Mouse (Mus musculus) testis, adult 2 months (tissue): ENCODE results near the gene Ptf1a. TPM values are rescaled to one million over a fixed set of nuclear protein-coding genes. Genes with fewer than 3 reads are reported as not detected.

Experiments used
- H3K27ac ChIP-seq: fragments of 200-500 bp; 2 replicates; pipeline ENCODE4 v1.5.1; 2012; ENCODE audit warnings: low read depth, low read length; ENCODE audit not compliant: control insufficient read depth, insufficient read depth
- H3K27me3 ChIP-seq: fragments of 200-500 bp; 2 replicates; pipeline ENCODE4 v1.6.1; 2012; ENCODE audit warnings: mild to moderate bottlenecking, low read length, moderate library complexity; ENCODE audit not compliant: control insufficient read depth, insufficient read depth
- H3K36me3 ChIP-seq: fragments of 200-500 bp; 2 replicates; pipeline ENCODE4 v1.6.1; 2012; ENCODE audit warnings: mild to moderate bottlenecking, low read length; ENCODE audit not compliant: control insufficient read depth, insufficient read depth
- H3K4me1 ChIP-seq: fragments of 200-500 bp; 2 replicates; pipeline ENCODE4 v1.6.1; 2012; ENCODE audit warnings: low read length; ENCODE audit not compliant: control insufficient read depth, insufficient read depth
- H3K4me3 ChIP-seq: fragments of 200-500 bp; 2 replicates; pipeline ENCODE4 v1.5.1; 2012; ENCODE audit warnings: low read depth, mild to moderate bottlenecking, low read length, moderate library complexity, mixed read lengths; ENCODE audit not compliant: control insufficient read depth
- CTCF ChIP-seq: fragments of 200-500 bp; IDR thresholded peaks from 2 replicates; pipeline ENCODE4 v1.5.1; 2012; ENCODE audit warnings: low read depth, mild to moderate bottlenecking, inconsistent platforms, low read length, moderate library complexity; ENCODE audit not compliant: control insufficient read depth, insufficient read depth, insufficient replicate concordance
- POLR2A ChIP-seq: fragments of 200-500 bp; IDR thresholded peaks from 2 replicates; pipeline ENCODE4 v1.6.1; 2012; ENCODE audit warnings: low read depth, mild to moderate bottlenecking, inconsistent platforms, low read length, moderate library complexity; ENCODE audit not compliant: control insufficient read depth
- polyA plus RNA-seq: library from polyadenylated mRNA; depleted of rRNA; stranded (reverse); fragments of >200 nt; gene quantifications from 2 replicates; pipeline ENCODE4 v1.2.3, GENCODE M21; 2012

Ptf1a gene
- polyA plus RNA-seq, 1 experiment, result not detected

DNA sequence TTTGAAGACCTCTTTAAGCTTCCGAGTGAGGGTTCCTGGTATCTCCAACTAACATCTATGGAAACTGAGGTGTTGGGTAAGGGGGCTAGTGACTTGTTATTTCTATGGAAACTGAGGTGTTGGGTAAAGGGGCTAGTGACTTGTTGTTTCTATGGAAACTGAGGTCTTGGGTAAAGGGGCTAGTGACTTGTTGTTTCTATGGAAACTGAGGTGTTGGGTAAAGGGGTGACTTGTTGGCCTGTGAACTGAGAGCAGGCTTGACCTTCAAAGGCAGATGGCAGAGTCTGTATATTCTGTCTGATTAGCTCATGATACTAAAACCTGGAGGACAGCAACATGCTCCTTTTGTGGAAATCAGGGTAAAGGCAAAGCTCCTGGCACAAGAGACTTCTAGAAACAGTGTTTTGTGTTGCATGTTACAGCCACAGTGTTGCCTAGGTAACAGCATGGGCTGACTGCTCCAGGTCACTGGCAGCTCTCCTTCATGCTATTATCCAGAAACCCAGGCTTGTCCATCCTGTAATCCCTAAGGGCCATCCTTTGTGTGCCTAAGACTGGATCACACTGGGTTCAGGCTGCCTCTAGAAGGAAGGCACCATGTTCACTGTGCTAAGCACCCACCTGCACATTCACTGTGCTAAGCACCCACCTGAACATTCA, 25.6 kb upstream of the Ptf1a start:
- TF ChIP-seq CTCF, result no peak
- no peak for TF ChIP-seq POLR2A
- no peak overlapping the region for H3K4me3 ChIP-seq
- no peaks in the 10 kb centered on the region for H3K36me3 ChIP-seq
- no peak overlapping the region for H3K27ac ChIP-seq
- H3K4me1 ChIP-seq, result no peaks in the 10 kb centered on the region
- H3K27me3 ChIP-seq, result no peaks in the 10 kb centered on the region

DNA sequence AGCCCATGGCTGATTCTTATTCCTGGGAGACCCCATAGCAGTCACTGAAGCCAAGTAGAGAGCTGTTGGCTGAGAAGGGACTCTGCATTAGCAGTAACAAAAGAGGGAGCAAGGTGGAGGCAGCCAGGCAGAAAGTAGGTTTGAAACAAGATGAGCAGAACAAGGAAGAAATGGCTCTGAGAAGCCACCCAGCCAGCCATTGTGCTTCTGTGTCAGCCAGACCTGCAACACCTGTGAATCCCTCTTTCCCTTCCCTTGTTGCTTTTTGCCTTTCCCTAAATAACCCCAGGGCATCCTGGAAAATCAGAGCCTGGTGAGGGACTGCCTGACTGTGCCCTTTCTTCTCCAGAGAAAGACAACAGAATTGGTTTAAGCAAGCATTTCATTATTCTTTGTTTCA, 23.2 kb upstream of the Ptf1a start:
- TF ChIP-seq CTCF (no peak), POLR2A (no peak)
- Histone ChIP-seq H3K36me3 (no peaks in the 10 kb centered on the region), H3K4me1 (no peaks in the 10 kb centered on the region), H3K27me3 (no peaks in the 10 kb centered on the region), H3K4me3 (no peak overlapping the region), H3K27ac (no peak overlapping the region)

DNA sequence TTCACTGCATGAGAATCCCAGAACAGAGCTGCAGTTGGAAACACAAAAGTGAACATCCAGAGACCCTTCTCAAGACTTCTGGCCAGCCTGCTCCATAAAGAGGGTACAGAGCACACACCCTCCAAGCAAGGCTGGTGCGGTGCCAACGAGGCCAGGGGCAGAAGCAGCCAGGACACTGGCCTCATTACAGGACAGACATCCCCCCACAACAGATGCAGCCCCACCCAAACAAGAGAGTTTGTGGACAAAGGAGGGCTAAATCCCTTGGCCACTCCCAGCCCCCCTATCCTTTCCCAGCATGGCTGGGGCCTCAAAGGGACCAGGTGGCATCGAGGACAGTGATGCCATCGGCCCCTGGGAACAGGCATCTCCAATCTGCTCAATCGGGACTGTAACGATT, 22.4 kb upstream of the Ptf1a start:
- no peak overlapping the region for H3K27ac ChIP-seq
- H3K4me3 ChIP-seq, result no peak overlapping the region
- H3K27me3 ChIP-seq, result no peaks in the 10 kb centered on the region
- H3K36me3 ChIP-seq, result no peaks in the 10 kb centered on the region
- H3K4me1 ChIP-seq, result no peaks in the 10 kb centered on the region
- no peak for TF ChIP-seq POLR2A

DNA sequence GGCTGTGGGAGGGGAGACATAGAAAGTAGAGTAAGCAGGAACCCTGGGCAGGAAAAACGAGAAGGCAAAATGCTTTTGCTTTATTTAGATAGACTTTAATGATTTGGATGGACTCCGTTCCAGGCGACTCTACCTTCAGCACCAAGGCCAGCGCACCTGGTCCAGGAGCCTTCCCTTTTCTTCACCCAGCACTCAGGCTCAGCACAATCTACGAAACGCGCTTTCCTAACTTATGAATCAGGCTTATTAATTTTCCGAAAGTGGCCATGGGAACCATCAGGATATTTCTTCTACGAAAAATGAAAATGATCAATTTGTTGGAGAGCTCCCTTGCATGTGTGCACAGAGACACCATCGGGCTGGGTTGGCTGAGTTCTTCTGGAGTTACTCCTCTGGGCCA, 16.4 kb upstream of the Ptf1a start:
- no peaks in the 10 kb centered on the region for H3K36me3 ChIP-seq
- no peak overlapping the region for H3K27ac ChIP-seq
- TF ChIP-seq POLR2A, result no peak
- H3K27me3 ChIP-seq, result no peaks in the 10 kb centered on the region; the same call in 1 of the 2 replicates
- peaks cover 6% of the 10 kb centered on the region; the same call in 1 of the 2 replicates for H3K4me1 ChIP-seq
- H3K4me3 ChIP-seq, result no peak overlapping the region

- H3K4me3 ChIP-seq, result no peak overlapping the region
- H3K36me3 ChIP-seq, result no peaks in the 10 kb centered on the region
- H3K27ac ChIP-seq, result no peak overlapping the region
- TF ChIP-seq CTCF, result no peak
- no peak for TF ChIP-seq POLR2A
- H3K27me3 ChIP-seq, result no peaks in the 10 kb centered on the region; the same call in 1 of the 2 replicates
- H3K4me1 ChIP-seq, result peaks cover 6% of the 10 kb centered on the region; the same call in 1 of the 2 replicates
Observed at GRCm38 (mm10) chr2:19429691-19430690, 15.5 kb upstream of the Ptf1a start.

- Histone ChIP-seq H3K4me3 (no peak overlapping the region), H3K4me1 (peaks cover 6% of the 10 kb centered on the region; the same call in 1 of the 2 replicates), H3K36me3 (no peaks in the 10 kb centered on the region), H3K27me3 (no peaks in the 10 kb centered on the region; the same call in 1 of the 2 replicates), H3K27ac (no peak overlapping the region)
- TF ChIP-seq POLR2A, result no peak
- no peak for TF ChIP-seq CTCF
Observed at GRCm38 (mm10) chr2:19430746-19431145, 14.7 kb upstream of the Ptf1a start.

DNA sequence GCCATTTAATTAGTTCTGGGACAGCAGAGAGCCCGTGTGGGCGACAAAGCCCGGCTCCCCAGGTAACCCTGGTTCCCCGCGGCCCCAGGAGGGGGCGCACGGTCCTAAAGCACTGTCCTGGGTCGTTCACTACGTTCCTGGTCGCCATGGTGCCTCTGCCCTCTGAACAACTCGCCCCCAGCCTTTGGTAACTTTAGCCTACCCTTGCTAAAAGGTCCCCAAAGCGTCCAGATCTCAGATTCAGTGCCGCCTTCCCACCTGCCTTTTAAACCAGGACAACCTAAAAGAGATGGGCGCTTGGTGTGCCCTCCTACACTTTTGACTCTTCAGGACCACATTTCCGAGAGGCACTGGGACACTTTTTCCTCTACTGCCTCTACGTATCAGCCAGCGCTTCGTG, 14.3 kb upstream of the Ptf1a start:
- H3K27me3 ChIP-seq, result no peaks in the 10 kb centered on the region; the same call in 1 of the 2 replicates
- TF ChIP-seq POLR2A, result no peak
- no peak for TF ChIP-seq CTCF
- H3K4me3 ChIP-seq, result no peak overlapping the region
- H3K36me3 ChIP-seq, result no peaks in the 10 kb centered on the region
- no peak overlapping the region for H3K27ac ChIP-seq
- peaks cover 6% of the 10 kb centered on the region; the same call in 1 of the 2 replicates for H3K4me1 ChIP-seq
